Mouse (Mus musculus) olfactory bulb, adult 2 months (tissue): Measurements from ENCODE around the gene Rptor.

Experiments used
- CTCF ChIP-seq: fragments of 200-500 bp; IDR thresholded peaks from 2 replicates; pipeline ENCODE4 v1.5.1; 2012; ENCODE audit warnings: low read depth, mild to moderate bottlenecking, low read length, moderate library complexity; ENCODE audit not compliant: insufficient read depth
- POLR2A ChIP-seq: fragments of 200-500 bp; IDR thresholded peaks from 2 replicates; pipeline ENCODE4 v1.6.1; 2012; ENCODE audit warnings: mild to moderate bottlenecking, low read depth, low read length, moderate library complexity; ENCODE audit not compliant: insufficient read depth

DNA sequence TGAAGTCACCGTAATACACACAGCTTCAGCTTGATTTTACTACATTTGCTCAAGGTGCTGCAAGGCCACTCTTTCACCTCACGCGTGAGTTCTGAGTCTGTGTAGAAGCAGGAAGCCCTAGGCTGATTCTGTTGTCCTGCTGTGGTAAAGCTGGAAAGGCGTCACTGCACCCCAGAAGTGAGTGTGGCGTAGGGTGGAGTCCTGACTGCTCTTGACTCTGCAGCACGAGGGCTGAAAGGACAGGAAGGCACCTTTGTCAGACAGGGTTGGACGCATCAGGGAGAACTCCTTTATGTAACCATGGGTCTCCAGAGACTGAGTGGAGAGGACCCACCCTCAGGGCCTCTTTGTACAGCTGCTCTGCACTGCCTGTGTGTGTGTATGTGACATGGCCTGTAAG, 274.4 kb downstream of the Rptor start:
- TF ChIP-seq CTCF = no peak
- no peak for TF ChIP-seq POLR2A
